Mouse (Mus musculus) urinary bladder, adult 18-20 months (tissue): ENCODE results near the gene Nckap5.
"Not testable (repeated sequence)": the region's sequence is repeated elsewhere in the genome, so short reads cannot be mapped to it uniquely, and the experiment has no call there.

Experiments
- DNase-seq, 2 experiments: peaks; one replicate each; pipeline ENCODE4 v3.0.0; 2022; ENCODE audit warnings: low spot score in 2 of 2, mixed read lengths in 2 of 2

Gene Nckap5

GRCm38 (mm10) chr1:126168579-126168978, 662.0 kb downstream of the Nckap5 start:
- DNase-seq, result no peak

- DNase-seq, result no peak
Observed at GRCm38 (mm10) chr1:126168131-126168530, 662.5 kb downstream of the Nckap5 start.

- no peak for DNase-seq
Observed at GRCm38 (mm10) chr1:126167546-126167945, 663.1 kb downstream of the Nckap5 start.

GRCm38 (mm10) chr1:126159287-126159686, 671.3 kb downstream of the Nckap5 start:
- peak in 1 of 2 experiments; percentile 9 for DNase-seq

GRCm38 (mm10) chr1:126155816-126156215, 674.8 kb downstream of the Nckap5 start:
- no peak for DNase-seq

GRCm38 (mm10) chr1:126153516-126154234, 676.9 kb downstream of the Nckap5 start:
- no peak for DNase-seq

- no peak for DNase-seq
Observed at GRCm38 (mm10) chr1:126152217-126152616, 678.4 kb downstream of the Nckap5 start.

- DNase-seq, result no peak
Observed at GRCm38 (mm10) chr1:126149966-126150365, 680.6 kb downstream of the Nckap5 start.

GRCm38 (mm10) chr1:126135717-126136116, 694.9 kb downstream of the Nckap5 start:
- no peak for DNase-seq

GRCm38 (mm10) chr1:126132316-126132715, 698.3 kb downstream of the Nckap5 start:
- DNase-seq, result no peak

GRCm38 (mm10) chr1:126129129-126129528, 701.5 kb downstream of the Nckap5 start:
- DNase-seq, result no peak

- no peak for DNase-seq
Observed at GRCm38 (mm10) chr1:126123111-126123510, 707.5 kb downstream of the Nckap5 start.

- no peak for DNase-seq
Observed at GRCm38 (mm10) chr1:126120506-126120905, 710.1 kb downstream of the Nckap5 start.

- DNase-seq, result no peak
Observed at GRCm38 (mm10) chr1:126116034-126116433, 714.6 kb downstream of the Nckap5 start.

- no peak for DNase-seq
Observed at GRCm38 (mm10) chr1:126105673-126106256, 724.8 kb downstream of the Nckap5 start.

- no peak for DNase-seq
Observed at GRCm38 (mm10) chr1:126094346-126094745, 736.3 kb downstream of the Nckap5 start.

- DNase-seq, result not testable (repeated sequence)
Observed at GRCm38 (mm10) chr1:126091979-126092378, 738.6 kb downstream of the Nckap5 start.

GRCm38 (mm10) chr1:126087181-126087580, 743.4 kb downstream of the Nckap5 start:
- DNase-seq, result no peak

- DNase-seq, result no peak
Observed at GRCm38 (mm10) chr1:126076312-126076711, 754.3 kb downstream of the Nckap5 start.

- DNase-seq, result no peak
Observed at GRCm38 (mm10) chr1:126070861-126071260, 759.7 kb downstream of the Nckap5 start.

GRCm38 (mm10) chr1:126051491-126051890, 779.1 kb downstream of the Nckap5 start:
- peak in 1 of 2 experiments; percentile 2 for DNase-seq

GRCm38 (mm10) chr1:126042886-126043285, 787.7 kb downstream of the Nckap5 start:
- no peak for DNase-seq

GRCm38 (mm10) chr1:126027536-126027935, 803.1 kb downstream of the Nckap5 start:
- DNase-seq, result no peak
